ENCODE assay signal across 23 mouse cellular contexts in the genomic region with DNA sequence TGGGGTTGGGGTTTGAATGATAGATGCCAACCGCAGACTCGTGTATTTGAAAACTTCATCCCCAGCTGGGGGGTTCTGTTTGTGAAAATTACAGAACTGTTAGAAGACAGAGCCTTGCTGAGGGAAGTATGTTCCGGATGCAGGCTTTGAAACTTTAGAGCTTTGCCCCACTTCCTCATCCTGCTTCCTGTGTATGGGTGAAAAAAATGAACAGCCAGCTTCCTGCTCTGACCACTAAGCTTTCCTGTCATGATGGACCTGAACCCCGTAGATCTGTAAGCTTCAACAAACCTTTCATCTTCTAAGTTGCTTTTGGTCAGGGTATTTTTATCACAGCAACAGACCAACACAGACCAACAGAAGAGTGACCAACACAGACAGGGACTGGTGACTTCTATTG. TPM values are rescaled to one million over a fixed set of nuclear protein-coding genes. Genes with fewer than 3 reads are reported as not detected.
DNase-seq lines count a peak whose midpoint lies in the region; ATAC-seq and TF ChIP-seq lines count a peak whose summit lies in the region.
"Had no signal": no experiment of that assay in that cellular context is flagged by ENCODE, and none has a peak within 500 bp of the region (broad histone marks: within the 10 kb centered on the region; RNA-seq: fewer than 3 reads in every experiment).

No protein-coding gene starts in this region.

- peaks cover 0 to 4% of the 10 kb centered on the region in 2 experiments for H3K36me3 ChIP-seq in CH12.LX (replicated peaks in 1 of 2; ENCODE audit: control insufficient read depth in 1 of 2, insufficient read depth in 1 of 2, low read length in 1 of 2)
- no peaks in the 10 kb centered on the region for H3K36me3 ChIP-seq in hindbrain, embryonic 12.5 days
- H3K36me3 ChIP-seq: embryonic facial prominence, embryonic 15.5 days; forebrain, embryonic 10.5 days; heart, embryonic 13.5 days; hindbrain, embryonic 13.5 days had no signal

- H3K4me2 ChIP-seq in CH12.LX (ENCODE audit: insufficient read depth, low read depth, poor library complexity, severe bottlenecking) = no peak overlapping the region
- no peak overlapping the region for H3K4me2 ChIP-seq in hindbrain, embryonic 12.5 days (replicated peaks)
- H3K4me2 ChIP-seq: embryonic facial prominence, embryonic 15.5 days; heart, embryonic 13.5 days; hindbrain, embryonic 13.5 days had no signal

- H3K79me2 ChIP-seq in CH12.LX (replicated peaks; ENCODE audit: control insufficient read depth, extremely low read depth, insufficient read depth, poor library complexity, severe bottlenecking) = no peaks in the 10 kb centered on the region

- H3K4me1 ChIP-seq in CH12.LX (ENCODE audit: control insufficient read depth in 1 of 2, insufficient read depth in 2 of 2) = peaks cover 2 to 4% of the 10 kb centered on the region in 2 experiments; a peak in 3 of 4 replicates
- peaks cover 21% of the 10 kb centered on the region for H3K4me1 ChIP-seq in hindbrain, embryonic 12.5 days

- TF ChIP-seq POLR2A in CH12.LX (IDR thresholded peaks at IDR 0.05; ENCODE audit: low read depth, low read length) = no peak

- intact Hi-C loops in left cerebral cortex, postnatal 14 days (cut with DNase I) = loop anchor here (2.0 kb wide), 1 partner anchor 75 kb away; no protein-coding TSS in a partner anchor

- TF ChIP-seq RAD21 in CH12.LX (IDR thresholded peaks at IDR 0.05; ENCODE audit: low read depth, low read length) = no peak

- no peaks in the 10 kb centered on the region for H3K27me3 ChIP-seq in CH12.LX (replicated peaks)
- no peaks in the 10 kb centered on the region for H3K27me3 ChIP-seq in hindbrain, embryonic 12.5 days
- H3K27me3 ChIP-seq: embryonic facial prominence, embryonic 15.5 days; heart, embryonic 13.5 days; hindbrain, embryonic 13.5 days had no signal

- H3K9ac ChIP-seq in CH12.LX (ENCODE audit: insufficient read depth, low read depth) = no peak overlapping the region
- H3K9ac ChIP-seq in hindbrain, embryonic 12.5 days = no peak overlapping the region
- H3K9ac ChIP-seq: embryonic facial prominence, embryonic 15.5 days; heart, embryonic 13.5 days; hindbrain, embryonic 13.5 days had no signal

- no peak for TF ChIP-seq EP300 in CH12.LX (IDR thresholded peaks at IDR 0.05; ENCODE audit: low read length)

- peaks cover 6% of the 10 kb centered on the region for H3K9me3 ChIP-seq in CH12.LX (replicated peaks; ENCODE audit: low read length)
- no peaks in the 10 kb centered on the region for H3K9me3 ChIP-seq in hindbrain, embryonic 12.5 days (replicated peaks)
- H3K9me3 ChIP-seq: embryonic facial prominence, embryonic 15.5 days; forebrain, embryonic 10.5 days; heart, embryonic 13.5 days; hindbrain, embryonic 13.5 days had no signal

- H3K27ac ChIP-seq in CH12.LX (ENCODE audit: insufficient read depth, low read depth) = no peak overlapping the region
- H3K27ac ChIP-seq in hindbrain, embryonic 12.5 days = no peak overlapping the region
- H3K27ac ChIP-seq: embryonic facial prominence, embryonic 15.5 days; forebrain, embryonic 10.5 days; gastrocnemius, adult 2 months; heart, embryonic 13.5 days; hindbrain, embryonic 13.5 days; hindbrain, postnatal 0 days had no signal

- WGBS in hindbrain, embryonic 12.5 days = 92% methylated on average over 4 of the region's 4 CpGs

- DNase-seq in thymus, postnatal 14 days = peak; percentile 35
- no peak for DNase-seq in thymus, postnatal 4 days
- DNase-seq in CH12.LX (ENCODE audit: extremely low read depth) = no peak
- DNase-seq in cerebellum, postnatal 14 days = no peak
- DNase-seq in left cerebral cortex, postnatal 14 days (ENCODE audit: low spot score in 2 of 2) = no peak
- DNase-seq: adrenal gland, adult 8-10 months; cerebellum, adult 11-12 months; cerebellum, adult 9-11 months; embryo, embryonic 11 days; gastrocnemius, adult 2 months; gastrocnemius, postnatal 25 days; heart, adult 11 months; heart, postnatal 36 days had no signal

- dilution Hi-C loops in CH12.LX (cut with MboI; ENCODE audit: extremely low pct_ligation_motif_present, extremely low pct_unique_long_range_greater_than_20kb, low sequenced_read_pairs) = no loop called here

- in situ Hi-C loops in CH12.LX (cut with MboI; ENCODE audit: low pct_ligation_motif_present, low pct_unique_long_range_greater_than_20kb, low sequenced_read_pairs) = loop anchor here (25.0 kb wide), 1 partner anchor 230 kb away; no protein-coding TSS in a partner anchor

- H3K4me3 ChIP-seq in CH12.LX (replicated peaks in 1 of 3; ENCODE audit: low read depth in 2 of 3, low read length in 2 of 3, poor library complexity in 1 of 3) = no peak overlapping the region
- H3K4me3 ChIP-seq in hindbrain, embryonic 12.5 days = no peak overlapping the region
- H3K4me3 ChIP-seq: embryonic facial prominence, embryonic 15.5 days; erythroblast, embryonic 14.5 days; forebrain, embryonic 10.5 days; gastrocnemius, adult 2 months; heart, embryonic 13.5 days; hindbrain, embryonic 13.5 days had no signal

- ATAC-seq in granulocyte monocyte progenitor cell, adult 5-6 weeks (replicated peaks; ENCODE audit: poor library complexity, severe bottlenecking) = peak; percentile 67
- ATAC-seq in hindbrain, embryonic 12.5 days (ENCODE audit: low FRiP score) = no peak
- ATAC-seq: forebrain, embryonic 14.5 days; hindbrain, postnatal 0 days; intestine, embryonic 16.5 days had no signal

- TF ChIP-seq CTCF in CH12.LX (conservative IDR thresholded peaks at IDR 0.05 in 1 of 2, IDR thresholded peaks at IDR 0.05 in 1 of 2; ENCODE audit: low read depth in 2 of 2, low read length in 2 of 2) = no peak

TF ChIP-seq in CH12.LX, 34 proteins besides CTCF, POLR2A, EP300 and RAD21:
- TF ChIP-seq SMC3 (IDR thresholded peaks at IDR 0.05; ENCODE audit: low read depth, low read length) (no peak), ZNF384 (IDR thresholded peaks at IDR 0.05; ENCODE audit: low read depth, low read length) (peak; percentile 40)

RNA-seq across cellular contexts. Expression of a gene that starts 42.2 kb away (rescaled TPM):
- total RNA-seq in CH12.LX (2012; rRNA removed) (50.4 and 64.9 TPM in 2 replicates), CH12.LX (2014; rRNA removed) (67.3 and 70.9 TPM in 2 replicates)
- 47.4 and 52.4 TPM in 2 replicates for polyA plus RNA-seq in CH12.LX (2012; ENCODE audit: insufficient read length, low read depth)
- 37.1 and 58.1 TPM in 2 replicates for total RNA-seq in granulocyte monocyte progenitor cell, adult 5-6 weeks (2014; fragmentation: Nextera tagmentation)
- total RNA-seq in granulocyte monocyte progenitor cell, adult 5-6 weeks (2017) = 41.8 and 51.7 TPM in 2 replicates
- total RNA-seq in left cerebral cortex, postnatal 14 days (2021) = 10 to 100 TPM; 50.0 to 52.6 TPM
- polyA plus RNA-seq in hindbrain, embryonic 12.5 days (2016; fragmentation: Nextera tagmentation; extraction: Ambion mirVana) = 38.0 and 39.2 TPM in 2 replicates

RNA-seq across cellular contexts. Expression of a gene that starts 42.5 kb away (rescaled TPM):
- total RNA-seq in CH12.LX (2012; rRNA removed) (75.6 and 97.6 TPM in 2 replicates), CH12.LX (2014; rRNA removed) (165 and 211 TPM in 2 replicates)
- 207 and 256 TPM in 2 replicates for polyA plus RNA-seq in CH12.LX (2012; ENCODE audit: insufficient read length, low read depth)
- total RNA-seq in granulocyte monocyte progenitor cell, adult 5-6 weeks (2014; fragmentation: Nextera tagmentation) = 237 and 261 TPM in 2 replicates
- 423 and 495 TPM in 2 replicates for total RNA-seq in granulocyte monocyte progenitor cell, adult 5-6 weeks (2017)
- 100 to 1,000 TPM; 141 to 169 TPM for total RNA-seq in left cerebral cortex, postnatal 14 days (2021)
- 258 and 273 TPM in 2 replicates for polyA plus RNA-seq in hindbrain, embryonic 12.5 days (2016; fragmentation: Nextera tagmentation; extraction: Ambion mirVana)
